Mouse (Mus musculus): ENCODE data around the gene Phb.

DNA sequence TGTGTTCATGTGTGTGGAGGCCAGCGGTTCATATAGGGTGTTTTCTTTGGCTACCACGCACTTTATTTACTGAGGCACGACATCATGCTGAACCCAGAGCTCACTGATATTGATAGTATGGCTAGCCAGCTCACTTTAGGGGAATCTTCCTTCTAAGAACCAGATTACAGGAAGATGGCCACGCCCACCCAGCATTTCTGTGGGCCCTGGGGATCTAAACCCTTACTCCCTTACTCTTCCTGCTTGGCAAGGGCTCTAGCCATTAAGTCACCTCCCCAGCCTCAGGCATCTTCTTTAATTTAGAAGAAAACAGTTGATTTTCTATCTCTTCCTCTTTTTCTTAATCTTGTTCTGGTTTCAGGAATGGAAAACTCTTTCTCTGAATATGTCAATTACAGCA lies 9.3 kb upstream of the Phb start:
- no peak for TF ChIP-seq CTCF (IDR thresholded peaks at IDR 0.05; ENCODE audit: extremely low read depth, insufficient read depth, insufficient read length, insufficient replicate concordance)
- TF ChIP-seq POLR2A (IDR thresholded peaks at IDR 0.05; ENCODE audit: low read depth, low read length), result no peak
